Mouse (Mus musculus): ENCODE results near the gene Set.

- TF ChIP-seq CTCF (IDR thresholded peaks at IDR 0.05; ENCODE audit: insufficient read depth, low read length) (no peak), POLR2A (IDR thresholded peaks at IDR 0.05; ENCODE audit: borderline replicate concordance, extremely low read depth, low read depth, low read length) (no peak)
Measured at GRCm38 (mm10) chr2:30044550-30044949, 12.6 kb upstream of the Set start.

Data from lung, adult 2 months (tissue).